Mouse (Mus musculus): ENCODE measurements around the gene Krtap5-5.
"Not testable (repeated sequence)": the region's sequence is repeated elsewhere in the genome, so short reads cannot be mapped to it uniquely, and the experiment has no call there.

DNA sequence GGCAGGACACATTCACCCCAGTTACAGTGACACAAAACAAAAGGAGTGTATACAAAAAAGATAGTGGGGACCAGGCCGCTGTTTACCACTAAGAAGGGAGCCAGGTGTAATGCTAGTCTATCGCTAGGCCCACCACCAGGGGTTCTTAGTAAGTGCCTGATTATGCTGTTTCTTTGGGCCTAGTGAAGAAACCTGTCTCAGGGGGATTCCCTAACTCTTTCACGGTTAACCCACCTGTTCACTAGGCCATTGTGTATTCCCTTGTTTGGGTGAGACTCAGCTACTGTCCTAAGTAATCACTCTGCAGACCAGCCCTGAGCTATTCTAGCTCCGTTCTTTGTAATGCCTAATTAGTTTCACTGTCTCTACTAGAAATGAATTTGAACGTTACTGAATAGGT is 22.9 kb downstream of the Krtap5-5 start:
- TF ChIP-seq CTCF (IDR thresholded peaks at IDR 0.05; ENCODE audit: borderline replicate concordance, control insufficient read depth, extremely low read depth, insufficient read depth, low read length, poor library complexity); POLR2A (IDR thresholded peaks at IDR 0.05; ENCODE audit: control insufficient read depth, extremely low read depth, insufficient read depth, low read length, poor library complexity): not testable (repeated sequence)
